Mouse (Mus musculus) stomach, postnatal 0 days (tissue): Measurements from ENCODE around the gene Cry2.

Experiments used
- CTCF ChIP-seq: IDR thresholded peaks from 2 replicates; pipeline ENCODE4 v1.5.1; 2016; ENCODE audit warnings: antibody characterized with exemption, low read depth, mild to moderate bottlenecking, moderate library complexity
- EP300 ChIP-seq: optimal IDR thresholded peaks from 2 replicates; pipeline ENCODE3; 2016; ENCODE audit warnings: antibody characterized with exemption

GRCm38 (mm10) chr2:92379783-92380494 lies 53.9 kb downstream of the Cry2 start:
- TF ChIP-seq EP300 (no peak), CTCF (no peak)
